Mouse (Mus musculus): Measurements from ENCODE around the gene Atp2b4. TPM values are rescaled to one million over a fixed set of nuclear protein-coding genes. Genes with fewer than 3 reads are reported as not detected.

The Atp2b4 gene
- 10 to 100 TPM in 1 of 2 experiments, 1 to 10 TPM in 1; 8.7 to 14.1 TPM for polyA plus RNA-seq (2017; shearing (Covaris generic))

GRCm38 (mm10) chr1:133800948-133801393 is at the start of gene Atp2b4:
TSS of gene Atp2b4 (minus strand) at chr1:133801041.

DNA sequence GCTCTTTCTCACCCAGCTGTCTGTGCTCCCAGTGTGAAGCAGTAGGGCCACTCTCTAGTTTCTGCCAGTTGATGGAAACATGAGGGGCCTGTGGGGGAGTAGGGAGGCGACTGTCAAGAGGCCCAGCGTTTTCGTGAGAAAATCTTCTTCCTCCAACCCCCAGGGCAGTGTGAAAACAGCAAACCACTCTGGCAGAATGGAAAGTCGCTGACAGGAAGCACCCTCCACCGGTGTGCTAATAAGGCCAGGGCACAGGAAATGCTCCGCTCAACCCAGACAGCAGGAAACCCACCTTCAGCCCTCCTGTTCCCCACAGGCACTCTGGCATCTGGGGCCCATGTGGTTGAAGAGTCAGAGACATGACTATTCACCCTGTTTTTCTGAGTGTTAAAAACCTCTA is 110.9 kb downstream of the Atp2b4 start, which contains the start of gene Lax1:
Gene Lax1 (minus strand): TSS at position 212 of the 400 bp plus-strand sequence.

DNA sequence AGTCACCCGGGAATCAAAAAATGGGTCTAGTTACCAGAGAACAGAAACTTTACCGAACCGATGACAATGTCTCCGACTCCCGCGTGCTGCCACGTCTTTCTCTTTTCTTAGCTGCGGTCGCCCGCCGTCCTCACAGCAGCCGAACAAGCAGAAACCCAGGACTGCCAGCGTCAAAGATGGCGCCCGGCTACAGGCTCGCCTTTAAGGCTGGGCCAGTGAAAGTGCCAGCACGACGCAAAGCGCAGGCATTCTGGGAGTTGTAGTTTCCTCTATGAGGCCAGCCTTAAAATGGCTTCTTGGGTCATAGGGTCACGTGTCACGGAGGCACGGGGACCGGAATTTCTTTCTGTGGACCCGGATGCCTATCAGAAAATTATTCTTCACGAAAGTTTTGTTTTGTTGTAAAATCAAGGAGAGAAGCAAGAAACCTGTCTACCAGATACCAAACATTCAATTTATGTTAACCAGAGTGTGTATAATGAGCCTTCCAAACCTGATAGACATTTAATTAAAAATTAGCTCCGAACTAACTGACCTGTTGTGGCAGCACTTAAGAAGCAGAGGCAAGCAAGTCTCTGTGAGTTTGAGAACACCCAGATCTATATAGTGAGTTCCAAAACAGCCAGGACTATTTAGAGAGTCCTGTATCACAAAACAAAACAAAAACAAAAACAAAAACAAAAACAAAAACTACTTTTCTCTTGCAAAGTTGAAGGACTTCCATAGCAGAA is 139.5 kb downstream of the Atp2b4 start, which contains the start of gene Gm38394:
Gene Gm38394 (minus strand): TSS at position 116 of the 731 bp plus-strand sequence.

GRCm38 (mm10) chr1:133660466-133661202 is 140.2 kb downstream of the Atp2b4 start, which contains the start of gene Zbed6:
TSS of gene Zbed6 (minus strand) at chr1:133660885.

Other genes starting within 250 kb of the Atp2b4 start
- gene Snrpe, start 190.8 kb downstream of the Atp2b4 start, polyA plus RNA-seq (2017; shearing (Covaris generic)), result 100 to 1,000 TPM; 255 to 265 TPM
- gene Zbed6, start 140.2 kb downstream of the Atp2b4 start, polyA plus RNA-seq (2017; shearing (Covaris generic)), result not detected
- gene Gm38394, start 139.7 kb downstream of the Atp2b4 start, polyA plus RNA-seq (2017; shearing (Covaris generic)), result 1 to 10 TPM; 1.5 TPM
- 100 to 1,000 TPM; 147 to 154 TPM for gene Lax1, start 110.9 kb downstream of the Atp2b4 start, polyA plus RNA-seq (2017; shearing (Covaris generic))
- gene Optc, start 107.0 kb upstream of the Atp2b4 start, polyA plus RNA-seq (2017; shearing (Covaris generic)), result under 1 TPM in 1 of 2 experiments, not detected in 1; 0.58 TPM
- under 1 TPM in 1 of 2 experiments, not detected in 1; 0.13 TPM for gene Prelp, start 120.4 kb upstream of the Atp2b4 start, polyA plus RNA-seq (2017; shearing (Covaris generic))
- not detected for gene Fmod, start 236.2 kb upstream of the Atp2b4 start, polyA plus RNA-seq (2017; shearing (Covaris generic))